Comparison of ENCODE assay signal across 8 mouse cellular contexts in the genomic region with DNA sequence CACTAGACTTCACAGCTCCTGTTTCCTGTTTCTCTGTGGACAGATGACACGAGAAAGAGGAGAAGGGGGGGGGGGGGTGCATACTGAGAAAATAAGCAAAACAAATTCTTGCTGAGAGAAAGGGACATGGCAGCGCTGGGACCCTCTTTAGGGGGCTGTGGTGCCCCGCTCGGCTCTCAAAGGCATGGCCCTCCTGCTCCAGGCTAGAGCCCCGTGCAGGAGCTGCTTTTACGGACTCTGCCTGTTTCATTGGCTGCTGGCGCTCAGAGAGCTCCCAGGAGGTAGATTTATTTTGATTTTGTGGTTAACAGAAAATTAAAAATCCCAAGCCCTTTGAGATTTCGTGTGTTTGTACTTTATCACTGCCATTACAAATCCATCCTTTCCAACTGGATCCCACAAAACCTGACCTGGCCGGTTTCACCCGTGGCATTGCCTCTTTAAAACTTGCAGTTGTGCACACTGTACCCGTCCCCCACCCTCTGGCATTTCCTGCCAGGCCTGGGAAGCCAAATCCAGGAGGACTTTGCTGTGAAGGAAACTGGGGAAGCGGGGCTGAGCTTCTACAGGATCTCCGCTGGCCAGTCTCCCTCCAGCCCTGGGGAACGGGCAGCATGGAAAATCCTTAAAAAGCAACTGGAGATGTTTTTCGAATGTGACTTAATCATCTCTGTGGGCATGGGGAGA. TPM values are rescaled to one million over a fixed set of nuclear protein-coding genes. Genes with fewer than 3 reads are reported as not detected.
DNase-seq lines count a peak whose midpoint lies in the region; ATAC-seq and TF ChIP-seq lines count a peak whose summit lies in the region.
"Had no signal": no experiment of that assay in that cellular context is flagged by ENCODE, and none has a peak within 500 bp of the region (broad histone marks: within the 10 kb centered on the region; RNA-seq: fewer than 3 reads in every experiment).

No protein-coding gene starts in this region.

- H3K4me3 ChIP-seq in brown adipose tissue, adult 24 weeks (ENCODE audit: insufficient read depth, low read depth, low read length), result peak overlapping the region; percentile 3; the same call in 1 of the 2 replicates
- H3K4me3 ChIP-seq in hindbrain, embryonic 15.5 days, result no peak overlapping the region
- H3K4me3 ChIP-seq in lung, adult 2 months (replicated peaks; ENCODE audit: extremely low read depth, low read depth, low read length), result no peak overlapping the region
- H3K4me3 ChIP-seq: liver, embryonic 13.5 days had no signal

- H3K9me3 ChIP-seq in hindbrain, embryonic 15.5 days, result no peaks in the 10 kb centered on the region
- H3K9me3 ChIP-seq: liver, embryonic 13.5 days had no signal

- 71% methylated on average over 15 of the region's 15 CpGs for WGBS in hindbrain, embryonic 15.5 days
- 33% methylated on average over 15 of the region's 15 CpGs for WGBS in lung, adult 2 months

- peak overlapping the region; percentile 73 for H3K27ac ChIP-seq in brown adipose tissue, adult 24 weeks (replicated peaks; ENCODE audit: low read depth, low read length)
- peak overlapping the region; percentile 41; the same call in 1 of the 2 replicates for H3K27ac ChIP-seq in hindbrain, embryonic 15.5 days (replicated peaks)
- H3K27ac ChIP-seq: liver, embryonic 13.5 days had no signal

- TF ChIP-seq CTCF in lung, adult 2 months (IDR thresholded peaks at IDR 0.05; ENCODE audit: insufficient read depth, low read length), result no peak

- no peaks in the 10 kb centered on the region; the same call in 1 of the 2 replicates for H3K36me3 ChIP-seq in hindbrain, embryonic 15.5 days
- H3K36me3 ChIP-seq: liver, embryonic 13.5 days had no signal

- ATAC-seq in hindbrain, embryonic 15.5 days (ENCODE audit: low FRiP score, low read depth), result no peak
- ATAC-seq in activated CD4-positive, CD25-positive, alpha-beta regulatory T cell, adult 4 months, result no peak

- no peak for TF ChIP-seq POLR2A in lung, adult 2 months (IDR thresholded peaks at IDR 0.05; ENCODE audit: borderline replicate concordance, extremely low read depth, low read depth, low read length)

- DNase-seq in forelimb bud, embryonic 11.5 days (ENCODE audit: low read depth, low spot score), result peak; percentile 17
- DNase-seq in lung, adult 2 months, result peak; percentile 55
- DNase-seq in thymus, postnatal 10 days (ENCODE audit: low spot score in 2 of 2), result no peak
- DNase-seq in frontal cortex, postnatal 10 days (ENCODE audit: low spot score in 2 of 2), result no peak
- DNase-seq: liver, embryonic 13.5 days had no signal

- peaks cover 23% of the 10 kb centered on the region; the same call in 1 of the 2 replicates for H3K4me1 ChIP-seq in brown adipose tissue, adult 24 weeks (ENCODE audit: control insufficient read depth, insufficient read depth, insufficient read length, low read length)
- no peaks in the 10 kb centered on the region for H3K4me1 ChIP-seq in hindbrain, embryonic 15.5 days (replicated peaks)
- peaks cover 14% of the 10 kb centered on the region for H3K4me1 ChIP-seq in lung, adult 2 months (ENCODE audit: control insufficient read depth, insufficient read depth, low read length)

- no peak overlapping the region for H3K4me2 ChIP-seq in hindbrain, embryonic 15.5 days
- H3K4me2 ChIP-seq: liver, embryonic 13.5 days had no signal

- no peak overlapping the region for H3K9ac ChIP-seq in hindbrain, embryonic 15.5 days
- H3K9ac ChIP-seq: liver, embryonic 13.5 days had no signal

- H3K27me3 ChIP-seq in hindbrain, embryonic 15.5 days, result no peaks in the 10 kb centered on the region
- H3K27me3 ChIP-seq: liver, embryonic 13.5 days had no signal

RNA-seq across cellular contexts. Expression of gene Gm10309, which starts 5.5 kb away (rescaled TPM):
- polyA plus RNA-seq in brown adipose tissue, adult 24 weeks (2012; ENCODE audit: insufficient read depth, insufficient read length, missing spikeins), result not detected in 2 replicates
- polyA plus RNA-seq in hindbrain, embryonic 15.5 days (2015; fragmentation: Nextera tagmentation; extraction: Ambion mirVana), result 0.17 and 0.28 TPM in 2 replicates
- 0.30 and 0.37 TPM in 2 replicates for polyA plus RNA-seq in lung, adult 2 months (2012; rRNA removed)
- under 1 TPM; 0.60 to 0.93 TPM for polyA plus RNA-seq in activated CD4-positive, CD25-positive, alpha-beta regulatory T cell, adult 4 months (2017; shearing (Covaris generic))
- polyA plus RNA-seq: liver, embryonic 13.5 days had no signal

Comparison
In these comparisons a context has a peak if more than half of its experiments do, and no peak if none do; other contexts are left out.
1. DNase-seq: peak in forelimb bud, embryonic 11.5 days (single experiment) and lung, adult 2 months (single experiment); none in thymus, postnatal 10 days (0 of 2) and frontal cortex, postnatal 10 days (0 of 2).